16 mouse cellular contexts compared by ENCODE assay signal in the genomic region with DNA sequence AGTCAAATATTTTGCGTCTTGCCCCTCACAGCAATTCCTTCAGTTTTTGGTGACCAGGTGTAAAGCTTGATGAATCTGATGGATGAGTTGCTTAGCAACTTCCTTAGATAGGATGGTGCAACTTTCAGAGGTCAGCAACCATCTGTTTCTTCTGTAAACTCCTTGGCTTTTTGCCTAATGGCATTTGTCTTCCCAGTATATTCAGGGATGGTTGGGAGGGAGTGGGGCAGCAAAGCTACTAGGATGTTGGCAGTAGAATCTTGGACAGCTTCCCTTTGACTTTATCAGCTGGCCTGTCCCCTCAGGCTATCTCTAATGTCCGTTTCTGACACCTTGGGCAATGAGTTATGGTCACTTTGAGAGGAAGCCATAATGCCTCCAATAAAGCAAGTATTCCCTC.
"Had no signal": no experiment of that assay in that cellular context is flagged by ENCODE, and none has a peak within 500 bp of the region (broad histone marks: within the 10 kb centered on the region; RNA-seq: fewer than 3 reads in every experiment).

No protein-coding gene starts in this region.

- ATAC-seq: liver, postnatal 0 days; midbrain, embryonic 16.5 days had no signal

- H3K4me2 ChIP-seq: liver, embryonic 13.5 days; liver, embryonic 15.5 days; midbrain, embryonic 12.5 days; neural tube, embryonic 12.5 days; stomach, embryonic 15.5 days had no signal

- H3K9me3 ChIP-seq: liver, embryonic 13.5 days; liver, embryonic 15.5 days; midbrain, embryonic 12.5 days; neural tube, embryonic 12.5 days; stomach, embryonic 15.5 days had no signal

- DNase-seq: liver, embryonic 13.5 days; liver, postnatal 0 days; lung, adult 2 months; midbrain, embryonic 14.5 days; right cerebral cortex, postnatal 14 days; thymus, adult 2 months; thymus, postnatal 14 days; thymus, postnatal 36 days had no signal

- H3K4me1 ChIP-seq: liver, embryonic 13.5 days; liver, embryonic 15.5 days; megakaryocyte, embryonic 14.5 days; midbrain, embryonic 12.5 days; neural tube, embryonic 12.5 days; stomach, embryonic 15.5 days had no signal

- H3K4me3 ChIP-seq: liver, embryonic 13.5 days; liver, embryonic 15.5 days; megakaryocyte, embryonic 14.5 days; midbrain, embryonic 12.5 days; neural tube, embryonic 12.5 days; stomach, embryonic 15.5 days had no signal

- H3K36me3 ChIP-seq: liver, embryonic 13.5 days; liver, embryonic 15.5 days; midbrain, embryonic 12.5 days; neural tube, embryonic 12.5 days; stomach, embryonic 15.5 days had no signal

- H3K9ac ChIP-seq: liver, embryonic 13.5 days; liver, embryonic 15.5 days; liver, postnatal 0 days; midbrain, embryonic 12.5 days; neural tube, embryonic 12.5 days; stomach, embryonic 15.5 days had no signal

- H3K27ac ChIP-seq: liver, embryonic 13.5 days; liver, embryonic 15.5 days; macrophage; midbrain, embryonic 12.5 days; neural tube, embryonic 12.5 days; stomach, embryonic 15.5 days; stomach, postnatal 0 days had no signal

- H3K27me3 ChIP-seq: liver, embryonic 13.5 days; liver, embryonic 15.5 days; megakaryocyte, embryonic 14.5 days; midbrain, embryonic 12.5 days; neural tube, embryonic 12.5 days; stomach, embryonic 15.5 days had no signal
